Mouse (Mus musculus) common myeloid progenitor, adult 5-6 weeks (primary cell): ENCODE measurements at regions not wholly inside any gene's neighbourhood (a gene's known extent, or its start where the extent isn't known, plus 50 kb on each side); places are given as distances from the start of the nearest gene placed in this dataset.
"Not testable (repeated sequence)": the region's sequence is repeated elsewhere in the genome, so short reads cannot be mapped to it uniquely, and the experiment has no call there.

Source experiments
- ATAC-seq: replicated peaks from 2 replicates; pipeline ENCODE4 v1.8.0; 2016; ENCODE audit warnings: low read depth, mild to moderate bottlenecking, moderate TSS enrichment, inconsistent platforms; ENCODE audit not compliant: poor library complexity, severe bottlenecking

- peak; percentile 52 for ATAC-seq
Observed at GRCm38 (mm10) chr15:93002002-93002904, 272.7 kb downstream of the Gxylt1 start.

GRCm38 (mm10) chr15:93001346-93002001 lies 273.5 kb downstream of the Gxylt1 start:
- ATAC-seq: peak; percentile 11

GRCm38 (mm10) chr15:93000121-93000520 lies 274.9 kb downstream of the Gxylt1 start:
- ATAC-seq: no peak

GRCm38 (mm10) chr15:92997933-92998332 lies 277.0 kb downstream of the Gxylt1 start:
- ATAC-seq: peak; percentile 73

GRCm38 (mm10) chr15:92994191-92994671 lies 280.7 kb downstream of the Gxylt1 start:
- peak; percentile 36; the same call in 1 of the 2 replicates for ATAC-seq

DNA sequence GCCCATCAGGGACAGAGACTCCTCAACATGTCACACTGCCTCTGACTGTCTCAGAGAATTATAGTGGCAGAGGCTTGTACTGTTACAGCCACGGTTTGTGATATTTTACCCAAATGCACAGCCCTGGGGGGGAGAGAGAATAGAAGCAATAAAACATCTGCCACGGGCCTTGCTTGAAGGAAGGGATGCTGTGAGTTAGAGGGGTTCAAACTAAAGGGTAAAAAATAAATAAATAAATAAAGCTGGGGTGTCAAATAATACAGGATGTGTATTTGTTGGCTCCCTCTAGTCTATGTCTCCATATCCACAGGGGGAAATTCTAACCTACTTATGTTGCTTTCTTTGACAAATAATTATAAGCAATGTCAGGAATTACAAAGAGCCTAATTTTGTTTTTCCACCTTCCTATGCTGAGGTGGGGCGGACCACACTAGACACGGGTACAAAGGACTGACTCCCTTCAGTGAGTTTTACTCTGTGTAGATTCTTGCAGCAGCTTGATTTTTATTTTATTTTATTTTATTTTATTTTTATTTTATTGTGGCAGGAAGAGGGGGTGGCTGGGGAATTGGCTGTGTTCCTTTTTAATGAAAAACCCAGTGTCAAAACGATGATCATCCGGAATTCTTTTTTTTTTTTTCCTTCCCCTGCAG lies 281.3 kb downstream of the Gxylt1 start:
- no peak; the same call in 1 of the 2 replicates for ATAC-seq

DNA sequence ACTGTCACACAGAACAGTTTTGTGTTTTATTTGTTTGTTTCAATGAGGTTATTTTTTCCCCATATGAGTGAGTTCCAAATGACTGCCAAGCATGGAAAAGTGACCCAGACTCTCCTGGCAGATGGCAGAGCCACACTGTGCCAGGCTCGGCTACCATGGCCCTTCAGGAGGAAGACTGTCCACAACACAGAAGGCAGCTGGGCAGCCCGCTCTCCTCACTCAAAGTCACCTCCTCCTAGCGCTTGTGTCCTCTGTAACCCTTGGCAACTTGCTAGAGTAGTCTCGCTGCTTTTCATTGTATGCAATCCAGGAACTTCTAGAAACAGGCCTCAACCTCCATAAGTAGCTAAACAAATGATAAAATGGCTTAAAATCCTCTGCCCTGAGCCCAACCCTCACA lies 299.2 kb downstream of the Gxylt1 start:
- ATAC-seq: no peak

GRCm38 (mm10) chr15:92974931-92975330 lies 300.0 kb downstream of the Gxylt1 start:
- ATAC-seq: no peak

GRCm38 (mm10) chr15:92973651-92974229 lies 301.2 kb downstream of the Gxylt1 start:
- no peak for ATAC-seq

DNA sequence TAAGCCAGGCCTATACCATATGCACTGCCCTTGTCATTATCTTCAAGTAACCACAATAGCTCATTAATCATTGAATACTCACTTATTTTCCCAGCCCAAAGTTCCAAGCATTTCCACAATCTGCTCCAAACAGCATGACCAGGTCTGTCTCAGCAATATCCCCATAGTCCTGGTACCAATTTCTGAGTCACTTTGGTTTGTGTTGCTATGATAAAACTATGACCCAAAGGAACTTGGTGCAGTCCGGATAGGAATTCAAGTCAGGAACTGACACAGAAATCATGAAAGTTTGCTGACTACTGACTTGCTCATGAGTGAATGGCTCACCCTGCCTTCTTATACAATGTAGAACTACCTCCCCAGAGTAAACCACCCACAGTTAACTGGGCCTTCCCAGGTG lies 309.4 kb downstream of the Gxylt1 start:
- no peak for ATAC-seq

DNA sequence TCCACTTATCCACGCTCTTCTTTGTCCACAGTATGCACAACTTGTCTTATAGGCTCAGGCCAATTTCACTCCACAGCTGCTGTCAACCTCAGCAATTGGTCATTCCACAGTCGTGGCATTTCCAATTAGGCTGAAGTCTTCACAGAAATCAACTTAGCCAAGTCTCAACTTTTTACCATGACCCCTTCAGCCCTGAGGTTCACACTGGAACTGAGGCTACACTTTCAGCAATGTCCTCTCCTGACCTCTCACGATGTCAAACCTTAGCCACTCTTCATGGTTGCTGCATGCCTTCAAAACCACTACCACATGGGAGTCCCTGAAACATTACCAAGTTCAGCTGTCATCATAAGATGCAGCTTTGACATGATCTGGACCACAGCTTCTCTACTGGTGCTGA lies 310.1 kb downstream of the Gxylt1 start:
- ATAC-seq: no peak

DNA sequence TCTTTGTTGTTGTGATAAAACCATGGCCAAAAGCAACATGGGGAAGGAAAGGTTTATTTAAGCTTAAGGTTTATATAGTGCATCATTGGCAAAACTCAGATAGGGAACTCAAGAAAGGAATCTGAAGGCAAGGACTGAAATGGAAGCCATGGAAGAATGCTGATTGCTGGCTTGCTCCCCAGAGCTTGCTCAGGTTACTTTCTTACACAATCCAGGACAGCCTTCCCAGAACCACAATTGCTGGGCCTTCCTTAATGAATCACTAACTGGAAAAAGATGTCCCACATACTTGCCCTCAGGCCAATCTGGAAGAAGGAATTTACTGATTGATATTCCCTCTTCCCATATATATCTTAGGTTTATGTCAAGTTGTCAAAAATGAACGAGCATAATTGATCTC lies 310.8 kb downstream of the Gxylt1 start:
- no peak for ATAC-seq

- ATAC-seq: not testable (repeated sequence)
Observed at GRCm38 (mm10) chr15:92950912-92951311, 324.1 kb downstream of the Gxylt1 start.

DNA sequence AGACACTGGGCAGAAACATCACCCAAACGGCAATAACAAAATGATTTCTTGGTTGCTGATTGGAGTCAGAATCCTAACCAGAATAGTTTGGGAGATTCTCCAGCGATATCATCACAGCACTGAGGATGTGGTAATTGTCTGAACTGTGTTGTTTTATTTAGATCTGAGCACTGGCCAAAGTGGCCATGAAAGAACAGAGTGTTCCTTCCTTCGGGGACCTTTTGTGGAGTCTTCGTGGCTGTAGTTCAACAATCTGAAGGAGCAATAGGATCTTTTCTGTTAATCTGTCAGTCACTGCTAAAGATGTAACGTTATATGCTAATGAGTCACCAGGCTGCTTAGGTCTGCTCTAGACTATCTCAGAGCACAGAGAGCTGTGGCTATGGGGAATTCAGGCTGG lies 328.8 kb downstream of the Gxylt1 start:
- ATAC-seq: no peak

DNA sequence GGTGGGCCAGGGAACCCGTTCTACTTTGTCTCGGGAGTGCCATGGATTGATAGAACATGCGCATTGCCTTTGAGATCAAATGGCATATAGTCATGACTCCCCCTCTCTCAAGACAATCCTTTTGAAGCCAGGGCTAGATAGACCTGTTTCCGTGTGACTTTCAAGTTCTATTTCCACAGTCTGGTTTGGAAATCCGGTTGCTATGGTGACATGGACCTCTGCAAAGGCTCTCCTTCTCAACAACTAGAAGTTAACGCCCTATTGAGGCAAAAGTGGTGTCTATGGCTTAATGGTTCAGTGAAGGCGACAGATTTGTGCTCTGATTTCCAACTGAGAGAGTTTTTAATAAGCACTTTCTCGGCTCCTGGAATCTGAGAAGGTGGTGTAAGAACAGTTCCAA lies 371.2 kb downstream of the Gxylt1 start:
- ATAC-seq: no peak

GRCm38 (mm10) chr15:92897277-92897676 lies 377.7 kb downstream of the Gxylt1 start:
- no peak for ATAC-seq

- ATAC-seq: no peak
Observed at GRCm38 (mm10) chr15:92895836-92896235, 379.1 kb downstream of the Gxylt1 start.

- ATAC-seq: no peak
Observed at GRCm38 (mm10) chr15:92876438-92876837, 398.5 kb downstream of the Gxylt1 start.

- ATAC-seq: no peak
Observed at GRCm38 (mm10) chr15:92864106-92864505, 410.9 kb downstream of the Gxylt1 start.

DNA sequence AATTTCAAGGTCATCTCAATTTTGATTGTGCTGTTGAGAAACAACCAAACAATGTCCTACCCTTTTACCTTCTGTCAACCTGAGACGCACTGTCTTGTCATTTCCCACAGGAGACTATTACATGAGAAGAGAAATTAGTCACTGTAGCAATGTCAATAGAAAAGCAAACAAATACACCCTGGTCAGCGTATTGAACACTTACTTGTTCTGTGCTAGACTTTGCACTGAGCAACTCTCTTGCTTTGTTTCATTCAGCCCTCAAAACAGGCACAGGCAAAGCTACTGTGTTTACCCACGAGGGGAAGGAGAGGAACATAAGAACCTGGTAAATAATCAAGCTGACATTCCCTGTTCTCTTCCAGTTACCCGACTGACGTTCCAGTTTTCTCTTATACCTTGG lies 424.1 kb downstream of the Gxylt1 start:
- no peak for ATAC-seq
